Mouse (Mus musculus) CH12.LX (cell line): ENCODE measurements around the gene Epop.
A peak's percentile ranks its signal among the peaks of the same experiment; 100 is the strongest.

Source experiments
- CHD2 ChIP-seq: IDR thresholded peaks from 2 replicates; pipeline ENCODE4 v1.6.1; 2011; ENCODE audit warnings: low read length, improper control_type of control experiment
- ELF1 ChIP-seq: IDR thresholded peaks from 2 replicates; pipeline ENCODE4 v1.6.1; 2014; ENCODE audit warnings: low read depth, mild to moderate bottlenecking, inconsistent platforms, low read length, improper control_type of control experiment
- EP300 ChIP-seq: IDR thresholded peaks from 2 replicates; pipeline ENCODE4 v1.6.1; 2011; ENCODE audit warnings: low read length, improper control_type of control experiment
- GABPA ChIP-seq: IDR thresholded peaks from 2 replicates; pipeline ENCODE4 v1.6.1; 2012; ENCODE audit warnings: low read depth, low read length, improper control_type of control experiment, inconsistent platforms; ENCODE audit not compliant: insufficient replicate concordance
- KAT2A ChIP-seq: IDR thresholded peaks from 2 replicates; pipeline ENCODE4 v1.6.1; 2012; ENCODE audit warnings: low read length, improper control_type of control experiment, inconsistent platforms; ENCODE audit not compliant: insufficient replicate concordance
- MEF2A ChIP-seq: IDR thresholded peaks from 2 replicates; pipeline ENCODE4 v1.6.1; 2014; ENCODE audit warnings: low read depth, mild to moderate bottlenecking, inconsistent platforms, low read length, improper control_type of control experiment, borderline replicate concordance
- MXI1 ChIP-seq: IDR thresholded peaks from 2 replicates; pipeline ENCODE4 v1.6.1; 2011; ENCODE audit warnings: mild to moderate bottlenecking, low read depth, low read length, improper control_type of control experiment
- POLR2A ChIP-seq: IDR thresholded peaks from 2 replicates; pipeline ENCODE4 v1.6.1; 2011; ENCODE audit warnings: low read depth, mild to moderate bottlenecking, improper control_type of control experiment, low read length
- TBP ChIP-seq: conservative IDR thresholded peaks from 2 replicates; pipeline ENCODE4 v1.6.1; 2011; ENCODE audit warnings: low read depth, low read length, improper control_type of control experiment
- TCF12 ChIP-seq: IDR thresholded peaks from 2 replicates; pipeline ENCODE4 v1.6.1; 2014; ENCODE audit warnings: low read depth, mild to moderate bottlenecking, inconsistent platforms, low read length, improper control_type of control experiment
- UBTF ChIP-seq: IDR thresholded peaks from 2 replicates; pipeline ENCODE4 v1.6.1; 2012; ENCODE audit warnings: low read depth, mild to moderate bottlenecking, inconsistent platforms, low read length, improper control_type of control experiment, moderate library complexity
- USF1 ChIP-seq: IDR thresholded peaks from 2 replicates; pipeline ENCODE4 v1.6.1; 2014; ENCODE audit warnings: low read depth, mild to moderate bottlenecking, inconsistent platforms, low read length, improper control_type of control experiment
- ZKSCAN1 ChIP-seq: IDR thresholded peaks from 2 replicates; pipeline ENCODE4 v1.6.1; 2012; ENCODE audit warnings: low read depth, inconsistent platforms, low read length, improper control_type of control experiment, borderline replicate concordance

GRCm38 (mm10) chr11:97603891-97604290, 25.6 kb downstream of the Epop start:
- TF ChIP-seq TCF12 = 0 out of 2 replicates have a peak, but pooled peaks have one; percentile 14
- no peak for TF ChIP-seq UBTF
- 0 out of 2 replicates have a peak, but pooled peaks have one; percentile 27 for TF ChIP-seq EP300
- TF ChIP-seq ZKSCAN1 = no peak
- 0 out of 2 replicates have a peak, but pooled peaks have one; percentile 21 for TF ChIP-seq POLR2A
- peak; percentile 90 for TF ChIP-seq ELF1
- TF ChIP-seq GABPA = no peak
- no peak for TF ChIP-seq MEF2A
- no peak for TF ChIP-seq USF1
- TF ChIP-seq KAT2A = no peak
- no peak for TF ChIP-seq TBP
- no peak for TF ChIP-seq MXI1
- no peak for TF ChIP-seq CHD2
